Mouse (Mus musculus) megakaryocyte, adult 5-6 weeks (primary cell): ENCODE results near the gene Map3k19. TPM values are rescaled to one million over a fixed set of nuclear protein-coding genes. Genes with fewer than 3 reads are reported as not detected.

ENCODE experiments used
- ATAC-seq: 2 replicates; pipeline ENCODE4 v1.8.0; 2016; ENCODE audit warnings: mild to moderate bottlenecking, inconsistent platforms; ENCODE audit not compliant: poor library complexity, severe bottlenecking
- total RNA-seq, 2 experiments: library from RNA; stranded (forward) in 1 of 2; stranded (reverse) in 1 of 2; fragments of 153-499, 151-499 nt in 1 of 2; fragments of 221-1000, 200-1000 nt in 1 of 2; gene quantifications; 2 replicates each; pipeline versions ENCODE4 v1.2.3 to v1.2.4; 2015 to 2017

Map3k19 gene
- total RNA-seq, 2 experiments from 2014 or later = 0.09 to 0.29 TPM

DNA sequence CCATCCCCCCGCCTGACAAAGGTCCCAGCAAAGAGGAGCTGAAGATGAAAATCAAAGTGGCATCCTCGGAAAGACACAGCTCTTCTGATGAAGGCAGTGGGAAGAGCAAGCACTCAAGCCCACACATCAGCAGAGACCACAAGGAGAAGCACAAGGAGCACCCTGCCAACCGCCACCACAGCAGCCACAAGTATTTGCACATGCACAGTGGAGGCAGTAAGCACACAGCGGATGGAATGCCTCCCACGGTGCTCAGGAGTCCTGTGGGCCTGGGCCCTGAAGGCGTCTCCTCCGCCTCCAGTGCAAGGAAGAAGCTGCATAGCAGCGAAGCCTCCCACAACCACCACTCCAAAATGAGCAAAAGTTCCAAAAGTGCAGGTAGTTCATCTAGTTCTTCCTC, 51.9 kb downstream of the Map3k19 start:
- no peak for ATAC-seq

DNA sequence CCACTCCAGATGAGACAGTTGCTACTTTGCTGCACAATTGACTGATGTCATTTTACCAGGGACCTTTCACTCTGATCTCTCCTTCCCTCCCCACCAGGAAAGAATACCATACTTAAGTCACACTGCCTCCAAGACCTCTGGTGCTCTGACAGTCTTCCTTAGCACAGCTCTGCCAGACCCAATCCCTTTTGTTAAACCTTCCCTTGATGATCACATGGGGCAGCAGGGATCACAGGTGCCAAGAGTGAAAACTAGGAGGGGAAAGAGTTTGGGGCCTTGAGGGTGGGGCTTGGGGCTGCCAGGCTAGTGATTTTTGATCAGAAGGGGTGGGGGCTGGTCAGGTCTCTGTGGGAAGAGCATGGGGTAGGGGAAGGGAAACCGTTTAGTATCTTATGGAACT, 58.1 kb downstream of the Map3k19 start:
- ATAC-seq = no peak

DNA sequence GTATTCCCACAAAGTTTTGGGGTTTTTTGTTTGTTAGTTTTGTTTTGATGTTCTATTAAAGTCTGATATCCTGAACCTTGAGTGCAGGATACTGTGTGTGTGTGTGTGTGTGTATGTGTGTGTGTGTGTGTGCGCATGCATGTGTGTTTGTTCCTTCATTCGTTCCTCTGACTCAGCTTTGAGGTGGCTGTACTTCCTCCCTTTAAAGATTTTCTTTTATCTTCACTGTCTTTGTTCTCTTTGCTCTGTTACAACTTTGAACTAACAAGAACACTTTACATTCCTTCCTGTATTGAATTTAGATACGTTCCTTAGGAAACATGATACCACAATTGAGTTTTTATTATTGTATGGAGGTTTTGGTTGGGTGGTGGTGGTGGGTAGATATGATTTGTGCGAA, 58.5 kb downstream of the Map3k19 start:
- ATAC-seq = no peak; the same call in 1 of the 2 replicates

DNA sequence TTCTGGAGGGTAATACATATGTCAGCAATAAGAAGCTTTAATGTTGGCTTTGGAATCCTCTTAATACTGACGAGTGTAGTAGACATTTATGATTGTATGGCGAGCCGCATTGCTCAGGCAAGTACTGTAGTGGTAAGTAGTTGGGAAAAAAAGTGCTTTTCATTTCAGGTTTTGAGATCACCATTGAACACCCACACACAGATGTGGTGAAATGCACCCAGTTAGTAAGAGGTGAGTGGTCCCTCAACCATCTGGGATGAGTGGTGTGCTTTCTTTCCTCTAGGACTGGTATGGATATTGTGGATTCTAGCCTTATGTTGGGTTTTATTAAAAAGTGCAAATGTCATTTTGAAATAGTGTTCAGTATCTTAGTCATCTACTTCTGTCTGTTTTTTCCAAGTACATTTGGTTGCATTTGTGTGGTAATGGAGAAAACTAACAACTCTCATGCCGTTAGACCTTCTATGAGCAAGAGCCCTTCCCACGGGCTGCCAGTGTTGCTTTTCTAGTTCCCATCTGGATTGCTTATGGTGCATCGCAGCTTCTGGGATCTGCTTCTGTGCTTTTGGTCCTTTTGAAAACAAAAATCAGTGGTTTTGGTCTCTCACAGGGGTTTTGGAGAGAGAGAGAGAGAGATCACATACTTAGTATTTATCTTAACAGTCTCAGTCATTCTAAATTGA, 59.6 kb downstream of the Map3k19 start:
- ATAC-seq = no peak

DNA sequence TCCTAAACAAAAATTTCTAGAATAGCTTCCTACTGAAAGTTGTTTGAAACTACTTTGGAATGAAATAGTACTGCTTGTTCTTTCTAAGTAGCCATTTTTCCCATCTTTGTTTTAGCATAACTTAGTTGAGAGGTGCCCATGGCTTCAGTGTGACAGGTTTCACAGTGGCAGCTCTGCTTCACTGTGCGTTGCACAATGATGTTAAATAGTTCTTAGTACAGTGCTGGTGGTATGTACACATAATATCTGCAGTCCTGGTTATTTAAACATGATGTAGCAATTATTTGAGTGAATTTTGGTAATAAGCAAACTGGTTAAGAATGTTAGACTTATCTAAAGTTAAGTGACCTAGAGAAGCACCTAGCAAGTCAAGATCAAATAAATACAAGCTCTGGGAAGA, 61.4 kb downstream of the Map3k19 start:
- no peak for ATAC-seq

DNA sequence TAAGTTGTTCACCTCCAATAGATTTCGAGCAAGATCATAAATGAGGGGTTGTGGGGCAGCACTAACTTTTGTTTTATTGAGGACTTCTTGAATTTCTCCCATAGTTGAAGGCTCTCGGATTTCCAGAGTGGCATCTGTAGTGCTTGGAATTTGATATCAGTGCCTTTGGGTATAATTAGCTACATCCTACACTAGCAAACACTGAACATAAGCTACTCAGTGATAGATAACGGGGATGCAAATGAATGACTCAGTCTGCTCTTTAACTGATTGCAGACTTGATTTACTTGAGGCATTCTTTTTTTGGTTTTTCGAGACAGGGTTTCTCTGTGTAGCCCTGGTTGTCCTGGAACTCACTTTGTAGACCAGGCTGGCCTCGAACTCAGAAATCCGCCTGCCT, 65.9 kb downstream of the Map3k19 start:
- no peak for ATAC-seq

DNA sequence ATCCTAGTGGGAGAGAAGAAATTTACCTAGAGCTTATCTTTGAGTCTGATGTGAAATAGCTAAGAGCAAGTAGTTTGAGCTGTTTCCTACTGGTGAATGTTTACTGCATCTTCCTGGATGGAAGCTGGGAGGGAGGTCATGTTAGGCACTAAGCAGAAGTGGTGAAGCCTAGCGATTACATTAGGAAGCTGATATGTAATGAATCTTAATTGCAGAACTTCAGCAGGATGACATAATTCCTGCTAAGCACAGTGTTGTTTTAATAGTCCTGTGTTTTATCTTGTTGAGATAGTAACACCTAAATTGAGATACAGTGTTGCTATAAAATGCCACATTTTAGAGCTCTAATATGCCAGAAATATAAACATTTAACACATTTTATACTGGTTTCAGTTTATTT, 68.9 kb downstream of the Map3k19 start:
- peak; percentile 86 for ATAC-seq

DNA sequence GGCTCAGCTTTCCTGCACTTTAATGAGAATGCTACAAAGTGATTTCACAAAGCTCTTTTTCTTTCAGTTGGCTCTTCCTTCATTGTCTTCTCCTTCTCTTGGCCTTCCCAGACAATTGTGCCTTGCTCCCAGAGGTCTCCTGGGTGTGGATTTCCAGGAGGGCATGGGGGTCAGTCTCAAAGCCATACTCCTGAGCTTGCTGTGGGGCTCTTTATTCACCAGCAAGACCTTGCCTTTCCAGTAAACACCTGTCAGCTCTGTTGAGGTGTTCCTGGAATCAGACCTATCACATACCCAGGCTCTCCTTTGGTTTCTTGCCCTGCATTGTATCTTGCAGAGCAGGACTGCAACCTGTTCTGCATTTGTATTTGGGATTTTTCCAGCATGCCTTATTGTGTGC, 71.0 kb downstream of the Map3k19 start:
- ATAC-seq = no peak

DNA sequence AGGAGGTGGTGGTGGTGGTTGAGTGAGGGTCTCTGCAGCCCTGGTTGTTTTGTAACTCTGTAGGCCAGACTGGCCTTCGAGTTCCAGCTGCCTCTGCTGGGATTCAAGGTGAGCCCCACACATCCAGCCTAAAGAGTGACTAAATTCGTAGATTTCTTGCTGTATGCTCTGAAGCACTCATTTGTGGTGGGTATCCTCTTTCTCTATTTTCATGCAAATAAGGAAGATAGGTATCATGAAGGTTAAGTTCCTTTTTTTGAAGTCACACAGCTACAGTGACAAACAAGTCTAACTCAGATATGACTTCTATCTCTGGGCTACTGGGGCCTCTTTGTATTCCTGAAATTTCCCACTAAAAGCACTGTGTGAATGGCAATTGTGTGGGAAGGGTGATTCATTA, 74.0 kb downstream of the Map3k19 start:
- ATAC-seq = peak; percentile 66

DNA sequence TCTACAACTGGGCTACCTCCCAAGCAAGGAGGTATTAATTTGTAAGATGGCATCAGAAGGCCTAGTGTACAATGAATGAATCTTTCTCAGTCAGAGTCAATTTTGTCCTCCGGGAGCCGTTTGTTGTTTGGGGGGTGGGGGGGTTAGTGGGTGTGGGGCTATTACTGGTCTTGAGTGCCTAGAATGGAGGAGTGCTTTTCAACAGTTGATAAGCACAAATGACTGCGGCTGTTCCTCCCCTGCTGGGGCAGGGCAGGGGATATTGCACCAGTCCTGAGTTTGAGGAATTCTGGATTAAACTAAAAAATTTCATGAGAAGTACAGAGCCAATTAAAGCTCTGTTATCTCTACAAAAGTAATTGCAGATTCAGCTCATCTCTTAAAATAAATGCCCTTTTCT, 74.7 kb downstream of the Map3k19 start:
- no peak for ATAC-seq

DNA sequence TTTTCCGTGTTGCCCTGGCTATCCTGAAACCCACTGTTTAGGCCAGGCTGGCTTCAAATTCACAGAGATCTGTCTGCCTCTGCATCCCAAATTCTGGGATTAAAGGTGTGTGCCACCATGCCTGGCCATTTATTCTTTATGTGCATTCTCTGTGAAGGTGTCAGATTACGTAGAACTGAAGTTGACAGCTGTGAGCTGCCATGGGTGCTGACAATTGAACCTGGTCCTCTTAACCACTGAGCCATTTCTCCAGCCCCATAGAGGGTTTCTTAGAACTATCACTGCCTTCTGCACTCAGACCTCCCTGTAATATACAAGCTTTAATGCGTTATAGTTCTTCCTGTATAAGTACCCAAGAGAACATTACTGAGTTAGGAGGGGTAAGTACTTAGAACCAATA, 76.2 kb downstream of the Map3k19 start:
- ATAC-seq = no peak

DNA sequence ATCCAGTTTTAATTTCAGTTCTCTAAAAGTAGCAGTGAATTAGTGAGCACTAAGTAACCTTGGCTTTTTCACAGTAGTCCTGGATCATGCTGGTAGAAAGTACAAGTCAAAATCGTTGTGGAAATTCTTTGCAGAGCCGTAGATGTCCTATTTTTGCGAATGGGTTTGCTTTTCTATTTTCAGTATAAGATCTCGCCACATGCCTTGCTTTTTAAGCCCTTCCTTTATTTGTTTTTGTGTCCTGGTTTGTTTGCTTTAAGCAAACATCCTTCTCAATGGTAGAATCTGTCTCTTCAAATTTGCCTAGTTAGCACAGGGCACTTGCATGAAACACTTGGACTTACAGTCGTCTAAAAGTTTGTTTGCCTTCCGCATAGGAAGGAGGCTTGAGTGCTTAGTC, 78.6 kb downstream of the Map3k19 start:
- ATAC-seq = no peak

DNA sequence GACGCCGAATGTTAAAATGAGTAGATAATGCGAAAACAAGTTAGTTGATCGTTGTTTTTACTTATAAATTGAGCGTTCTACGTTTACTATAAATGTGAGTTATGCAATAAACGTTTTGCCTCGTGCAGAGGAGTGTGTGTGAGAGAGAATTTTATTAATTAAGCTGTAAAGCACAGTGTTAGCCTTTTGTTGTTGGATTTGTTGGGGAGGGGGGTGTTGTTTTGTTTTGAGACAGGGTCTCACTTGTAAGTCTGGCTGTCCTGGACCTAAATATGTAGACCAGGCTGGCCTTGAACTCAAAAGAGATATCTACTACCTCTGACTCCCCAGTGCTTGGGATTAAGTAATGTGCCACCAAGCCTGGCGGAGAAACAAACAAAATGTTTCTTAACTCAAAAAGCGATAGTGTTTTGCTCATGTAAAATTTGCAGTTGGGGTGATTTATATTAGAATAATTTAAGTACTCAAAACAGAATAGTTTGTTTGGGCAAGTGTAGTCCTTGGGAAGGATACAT, 79.6 kb downstream of the Map3k19 start:
- ATAC-seq = no peak

DNA sequence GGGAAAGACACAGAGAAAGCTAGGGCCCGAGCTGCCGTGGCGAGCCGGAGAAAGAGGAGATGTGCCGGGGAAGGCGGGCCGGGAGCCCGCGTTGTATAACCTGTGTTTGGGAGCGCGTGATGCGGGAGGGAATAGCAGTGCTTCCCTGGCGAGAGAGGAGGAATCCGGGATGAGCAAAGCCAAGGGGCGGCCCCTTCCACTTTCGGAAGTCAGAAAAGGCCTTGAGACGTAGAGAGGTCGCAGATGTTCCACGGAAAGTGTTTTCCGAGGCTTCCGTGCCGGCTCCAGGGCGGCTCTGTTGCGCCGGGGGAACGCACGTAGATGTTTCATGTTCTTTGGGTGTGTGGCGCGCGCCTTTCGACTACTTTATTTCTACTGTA, 80.3 kb downstream of the Map3k19 start:
- ATAC-seq = peak; percentile 3

DNA sequence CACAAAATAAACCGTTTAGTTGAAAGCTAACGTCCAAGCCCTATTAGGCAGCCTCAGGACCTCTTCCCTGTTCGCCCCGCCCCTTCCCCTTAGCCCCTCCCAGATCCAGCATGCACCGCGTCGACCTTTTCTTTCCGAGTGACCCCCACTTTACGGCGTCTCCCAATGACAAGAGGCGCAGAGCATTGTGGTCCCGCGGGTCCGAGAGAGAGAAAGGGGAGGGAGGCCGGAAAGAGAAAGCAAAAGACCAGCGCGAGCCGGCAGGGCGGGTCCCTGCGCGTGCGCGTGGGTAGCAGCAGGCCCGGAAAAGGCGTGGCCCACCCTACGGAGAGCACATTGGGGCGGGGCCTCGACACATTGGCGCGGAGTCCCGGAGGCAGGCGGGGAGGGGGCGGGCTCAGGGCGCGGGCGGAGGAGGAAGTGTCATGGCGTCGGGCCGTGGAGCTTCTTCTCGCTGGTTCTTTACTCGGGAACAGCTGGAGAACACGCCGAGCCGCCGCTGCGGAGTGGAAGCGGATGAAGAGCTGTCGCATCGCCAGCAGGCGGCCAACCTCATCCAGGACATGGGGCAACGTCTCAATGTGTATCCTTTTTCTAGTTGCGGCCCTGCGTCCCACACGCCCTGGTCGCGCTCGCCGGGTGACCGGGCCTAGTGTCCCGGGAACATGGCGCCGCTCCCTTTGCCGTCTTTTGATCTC, 80.9 kb downstream of the Map3k19 start, which contains the start of gene Ccnt2:
Ccnt2 (plus strand) TSS at position 362 of the 698 bp plus-strand sequence.
- peak; percentile 92 for ATAC-seq

DNA sequence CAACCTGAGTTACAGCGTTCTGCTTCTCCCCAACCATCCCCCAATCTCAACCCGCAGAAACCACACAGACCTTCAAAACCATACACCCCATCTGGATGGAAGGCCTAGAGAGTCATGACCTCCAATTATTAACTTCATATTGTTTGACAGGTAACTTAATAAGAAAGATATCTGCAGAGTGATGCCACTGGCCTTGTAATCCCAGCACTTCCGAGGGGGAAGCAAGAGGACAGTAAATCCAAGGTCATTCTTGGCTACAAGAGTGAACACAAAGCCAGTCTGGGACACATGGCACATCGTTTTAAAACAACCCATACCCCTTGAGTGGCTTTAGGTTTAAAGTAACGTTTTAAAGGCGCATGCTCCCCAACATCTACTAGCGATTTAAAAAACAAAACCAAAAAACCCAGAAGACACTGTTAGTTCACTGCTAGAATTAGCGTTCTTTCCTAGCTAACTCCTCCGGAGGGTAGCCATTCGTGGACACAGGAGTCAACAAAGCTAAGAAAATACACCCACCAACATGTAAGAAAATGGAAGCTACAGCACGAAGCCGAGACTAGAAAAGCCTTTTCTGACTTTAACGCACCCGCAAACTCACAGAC, 81.5 kb downstream of the Map3k19 start:
- peak; percentile 3 for ATAC-seq

DNA sequence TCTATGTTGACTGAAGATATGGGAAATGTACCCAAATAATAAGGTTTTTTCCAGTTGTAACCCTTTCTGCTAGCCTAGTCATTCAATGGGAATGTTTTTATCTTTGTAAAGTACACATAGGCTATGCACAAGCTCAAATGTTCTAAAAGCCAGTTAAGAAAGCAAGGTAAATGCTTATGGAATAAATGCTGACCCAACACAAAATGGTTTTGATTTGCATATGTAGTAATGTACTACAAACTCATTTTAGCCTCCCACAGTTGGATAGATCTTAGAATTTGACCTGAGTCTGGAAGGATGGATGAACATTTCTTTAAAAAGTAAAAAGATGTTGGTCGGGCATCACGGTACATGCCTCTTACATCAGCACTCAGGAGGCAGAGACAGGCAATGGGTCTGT, 88.1 kb downstream of the Map3k19 start:
- ATAC-seq = no peak

DNA sequence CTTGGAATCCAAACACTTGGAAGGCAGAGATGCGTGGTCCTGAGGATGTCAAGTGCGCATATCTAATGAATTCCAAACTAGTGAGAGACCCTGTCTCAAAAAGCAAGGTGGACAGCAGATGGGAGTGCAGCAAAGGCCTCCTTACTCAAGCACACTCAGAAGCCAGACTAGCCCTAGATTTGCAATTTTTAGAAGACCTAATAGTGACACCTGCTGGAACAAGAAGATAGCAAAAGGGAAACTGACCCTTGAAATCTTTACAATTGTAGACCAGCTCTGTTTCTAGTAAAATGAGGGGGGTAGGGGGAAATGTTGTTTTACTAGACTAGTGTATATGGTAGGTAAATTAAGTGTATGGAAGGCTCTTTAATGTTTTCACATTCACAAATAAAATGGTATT, 89.4 kb downstream of the Map3k19 start:
- no peak for ATAC-seq
